Mouse (Mus musculus): Measurements from ENCODE around the gene Paxbp1.

Gene Paxbp1

DNA sequence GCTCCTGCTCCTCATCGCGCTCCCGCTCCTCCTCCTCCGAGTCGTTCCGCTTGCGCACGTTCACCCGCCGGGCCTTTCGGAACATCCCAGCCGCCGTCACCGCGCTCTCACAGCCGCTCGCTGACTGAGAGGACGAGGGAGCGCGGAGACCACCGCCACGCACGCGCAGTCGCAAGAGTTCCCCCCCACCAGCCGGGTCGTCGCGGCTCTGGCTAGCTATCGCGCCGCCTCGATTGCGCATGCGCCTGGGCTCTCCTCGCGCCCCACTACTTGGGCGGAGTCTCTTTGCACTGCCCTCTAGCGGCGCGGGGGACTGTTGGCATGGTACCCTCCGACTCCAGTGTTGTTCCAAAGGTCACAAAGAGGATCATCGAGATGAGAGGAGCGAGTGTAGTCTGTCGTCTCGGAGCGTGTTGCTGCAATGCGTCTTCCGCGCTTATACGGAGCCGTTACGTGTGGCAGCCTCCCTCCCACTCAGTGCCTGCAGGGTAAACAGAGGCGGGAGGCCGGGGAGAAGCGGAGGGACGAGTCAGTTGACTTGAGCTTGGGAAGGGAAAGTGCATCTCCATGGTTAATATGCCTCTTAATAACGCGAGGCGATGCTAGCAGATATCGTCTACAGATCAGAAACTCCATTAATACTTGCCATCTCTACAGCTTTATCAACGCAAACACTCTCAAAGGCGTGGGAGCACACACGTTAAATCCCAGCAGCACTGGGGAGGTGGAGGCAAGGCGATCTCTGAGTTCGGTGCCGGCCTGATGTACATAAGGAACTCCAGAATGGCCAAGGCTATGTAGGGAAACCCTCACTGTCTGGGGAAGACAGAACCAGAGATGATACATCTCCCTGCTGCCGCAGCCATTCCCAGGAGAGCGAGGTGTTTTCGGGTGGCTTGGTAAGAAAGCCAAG is at the start of gene Paxbp1:
Paxbp1 (minus strand) TSS at position 274 of the 913 bp plus-strand sequence.
- in situ Hi-C loops (cut with MboI, MseI) = no loop called here

DNA sequence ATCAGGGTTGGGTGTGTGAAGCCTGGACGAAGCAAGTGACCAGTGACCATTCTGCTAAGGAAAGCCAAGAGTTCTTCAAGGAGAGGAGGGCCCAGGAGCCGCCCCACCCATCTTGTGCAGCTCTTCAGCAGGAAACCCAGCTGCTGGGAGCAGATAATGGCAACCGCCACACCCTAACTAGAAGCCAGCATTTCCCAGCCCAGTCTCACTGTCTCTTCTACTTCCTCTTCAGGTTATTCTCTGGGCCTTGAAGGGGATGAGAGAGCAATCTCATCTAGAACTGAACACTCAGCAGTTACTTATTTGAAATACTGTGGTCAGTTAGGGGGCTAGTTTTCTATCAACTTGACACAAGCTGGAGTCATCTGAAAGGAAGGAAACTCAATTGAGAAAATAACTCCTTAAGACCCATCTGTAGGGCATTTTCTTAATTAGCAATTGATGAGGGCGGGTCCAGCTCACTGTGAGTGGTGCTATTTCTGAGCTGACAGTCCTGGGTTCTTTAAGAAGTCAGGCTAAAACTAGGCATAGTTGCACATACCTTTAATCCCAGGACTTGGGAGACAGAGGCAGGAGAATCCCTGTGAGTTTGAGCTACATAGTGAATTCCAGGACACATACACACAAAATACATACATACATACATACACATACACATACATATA is 42.4 kb upstream of the Paxbp1 start:
- in situ Hi-C loops (cut with MboI, MseI) = no loop called here

DNA sequence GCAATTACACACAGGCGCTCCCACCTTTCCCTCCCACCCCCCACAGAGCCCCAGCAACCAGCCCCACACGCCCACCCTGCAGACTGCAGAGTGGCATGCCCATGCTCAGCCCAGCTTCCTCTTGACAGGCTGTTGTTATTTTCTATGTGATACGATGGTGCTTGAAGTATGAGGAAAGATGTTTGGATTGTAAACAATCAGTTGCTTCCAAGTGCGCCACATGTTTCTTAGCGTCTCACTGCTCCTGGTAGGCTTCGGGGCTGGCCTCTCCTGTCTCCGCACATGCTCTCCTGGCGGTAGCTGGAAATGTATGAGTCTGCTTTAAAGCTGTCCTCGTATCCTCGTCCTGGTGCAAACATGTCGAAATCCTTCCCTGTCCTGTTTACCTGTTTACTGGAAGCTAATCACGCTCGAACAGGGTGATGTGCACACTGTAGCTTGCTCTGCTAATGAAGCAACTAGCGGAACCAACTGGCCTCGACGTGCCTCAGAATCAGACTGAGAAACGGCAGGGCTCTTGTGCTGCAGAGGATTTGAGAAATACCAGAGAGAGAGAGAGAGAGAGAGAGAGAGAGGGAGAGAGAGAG is 41.0 kb upstream of the Paxbp1 start:
- in situ Hi-C loops (cut with MboI, MseI) = no loop called here

DNA sequence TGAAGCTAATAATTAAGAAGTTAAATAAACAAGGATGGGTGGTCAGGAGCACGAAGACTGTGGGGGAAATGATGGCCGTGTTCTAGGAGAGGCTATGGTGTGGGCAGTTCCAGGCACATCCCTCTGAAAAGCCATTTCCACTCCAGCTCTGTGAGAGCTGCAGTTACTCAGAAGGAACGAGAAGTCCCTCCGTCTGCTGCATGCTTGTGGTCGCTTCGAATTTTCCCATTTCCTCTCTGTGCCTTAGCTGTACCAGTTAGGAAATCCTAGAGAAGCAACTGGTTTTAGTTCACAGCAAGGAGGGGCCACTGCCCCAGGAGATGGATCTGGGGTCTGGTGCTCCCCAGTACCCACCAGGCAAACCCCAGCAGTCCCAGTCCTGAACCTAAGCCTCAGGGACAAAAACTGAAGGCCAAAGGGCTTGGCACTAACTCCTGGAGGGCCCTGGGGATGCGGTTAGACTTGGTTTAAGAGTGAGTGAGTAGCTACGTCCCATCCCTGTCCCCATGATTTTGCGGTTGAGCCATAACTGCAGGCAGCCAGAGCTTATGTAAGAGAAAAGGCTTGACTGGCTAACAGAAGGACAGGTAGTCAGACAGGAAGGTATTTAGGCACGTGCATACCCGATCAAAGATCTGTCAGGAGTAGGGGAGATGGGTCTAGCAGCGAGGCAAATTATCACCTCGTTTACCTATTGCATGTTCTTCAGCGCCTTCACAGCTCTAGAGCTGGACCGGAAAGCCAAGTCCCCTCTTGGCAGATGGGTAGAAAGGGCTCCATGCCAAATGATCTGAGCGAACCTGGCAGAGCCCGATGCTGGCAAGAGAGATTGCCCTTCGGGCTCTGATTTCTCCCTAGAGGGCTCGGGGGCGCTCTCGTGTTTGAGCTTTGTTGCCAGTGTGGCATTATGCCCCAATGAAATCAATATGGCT is 40.2 kb upstream of the Paxbp1 start:
- in situ Hi-C loops (cut with MboI, MseI) = no loop called here

DNA sequence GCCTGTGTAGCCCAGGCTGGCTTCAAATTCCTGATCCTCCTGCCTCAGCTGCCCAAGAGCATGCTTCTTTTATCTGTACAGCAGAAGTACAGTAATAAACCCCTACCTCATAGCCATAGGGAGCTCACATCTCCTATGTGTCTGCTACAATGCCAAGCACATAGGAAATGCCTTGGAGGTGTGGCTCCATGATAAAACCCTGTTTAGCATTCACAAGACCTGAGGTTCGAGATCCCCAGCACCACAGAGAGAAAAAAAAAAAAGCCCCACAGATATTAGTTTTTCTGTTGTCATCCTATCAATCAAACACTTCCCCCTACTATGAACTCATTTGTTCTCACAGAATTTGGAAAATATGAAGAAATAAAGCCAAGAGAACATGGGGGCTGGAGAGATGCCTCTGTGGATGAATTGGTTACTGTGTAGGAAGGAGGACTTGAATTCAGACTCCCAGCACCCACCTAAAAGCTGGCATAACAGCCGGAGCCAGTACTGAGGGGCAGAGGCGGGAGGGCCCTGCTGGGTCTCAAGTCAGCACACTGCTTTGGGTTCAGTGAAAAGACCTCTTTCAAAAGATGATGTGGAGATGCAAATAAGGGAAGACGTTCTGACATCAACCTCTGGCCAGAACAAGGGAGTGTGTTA is 38.8 kb upstream of the Paxbp1 start:
- in situ Hi-C loops (cut with MboI, MseI) = no loop called here

DNA sequence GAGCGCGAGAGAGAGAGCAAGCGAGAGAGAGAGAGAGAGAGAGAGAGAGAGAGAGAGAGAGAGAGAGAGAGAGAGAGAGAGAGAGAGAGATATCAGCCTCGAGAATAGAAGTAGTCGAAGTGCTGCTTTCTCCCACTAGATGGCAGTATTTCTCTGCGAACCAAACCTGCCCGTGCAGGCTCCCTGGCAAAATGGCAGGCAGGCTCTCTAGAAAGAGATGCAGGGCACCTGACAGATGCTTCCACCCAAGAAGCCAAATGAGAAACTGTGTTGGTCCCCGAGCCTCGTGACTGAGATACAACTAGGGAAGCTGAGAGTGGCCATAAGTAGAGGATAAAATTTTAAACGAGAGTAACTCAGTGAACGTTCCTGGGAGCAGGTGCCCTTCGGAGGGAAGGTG is 37.2 kb upstream of the Paxbp1 start:
- in situ Hi-C loops (cut with MboI, MseI) = no loop called here

DNA sequence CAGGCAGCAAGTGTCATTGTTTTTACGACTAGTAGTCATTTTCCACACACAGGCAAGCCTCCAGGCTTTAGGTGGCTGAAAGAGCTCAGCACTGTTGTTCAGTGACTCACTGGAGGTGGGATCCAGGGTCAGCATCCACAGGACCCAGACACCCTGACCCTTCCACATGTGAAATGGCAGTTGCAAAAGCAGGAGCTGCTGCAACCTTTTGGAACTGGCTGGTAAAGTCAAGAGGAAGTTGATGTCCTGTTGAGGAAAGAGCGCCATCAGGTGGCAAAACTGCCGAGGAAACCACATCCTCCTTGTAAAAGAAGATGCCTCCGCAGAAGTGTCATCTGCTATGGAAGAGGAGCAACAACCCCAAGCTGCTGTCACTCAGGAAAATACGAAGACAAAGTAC is 31.8 kb upstream of the Paxbp1 start:
- in situ Hi-C loops (cut with MboI, MseI) = loop anchor here (5.0 kb wide), 1 partner anchor 276 kb away; no protein-coding TSS in a partner anchor

DNA sequence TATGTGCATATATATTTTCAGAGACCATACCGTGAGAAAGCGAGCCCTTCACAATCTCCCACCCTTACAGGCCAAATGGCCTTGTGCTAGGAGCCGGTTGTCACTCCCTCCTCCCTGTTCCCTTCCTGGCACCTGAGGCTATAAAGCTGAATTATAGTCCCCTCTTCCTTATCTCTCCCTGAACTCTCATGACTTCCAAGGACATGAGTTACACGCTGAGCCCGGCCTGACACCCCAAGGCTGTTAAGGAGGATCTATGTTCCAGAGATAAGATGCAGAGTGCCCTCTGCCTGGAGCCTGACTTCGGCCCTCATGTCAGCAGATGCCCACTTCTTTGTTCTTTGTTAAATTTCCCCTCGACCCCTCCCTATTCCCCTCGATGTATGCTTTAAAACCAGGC is 31.1 kb upstream of the Paxbp1 start:
- in situ Hi-C loops (cut with MboI, MseI) = loop anchor here (5.0 kb wide), 1 partner anchor 277 kb away; no protein-coding TSS in a partner anchor

DNA sequence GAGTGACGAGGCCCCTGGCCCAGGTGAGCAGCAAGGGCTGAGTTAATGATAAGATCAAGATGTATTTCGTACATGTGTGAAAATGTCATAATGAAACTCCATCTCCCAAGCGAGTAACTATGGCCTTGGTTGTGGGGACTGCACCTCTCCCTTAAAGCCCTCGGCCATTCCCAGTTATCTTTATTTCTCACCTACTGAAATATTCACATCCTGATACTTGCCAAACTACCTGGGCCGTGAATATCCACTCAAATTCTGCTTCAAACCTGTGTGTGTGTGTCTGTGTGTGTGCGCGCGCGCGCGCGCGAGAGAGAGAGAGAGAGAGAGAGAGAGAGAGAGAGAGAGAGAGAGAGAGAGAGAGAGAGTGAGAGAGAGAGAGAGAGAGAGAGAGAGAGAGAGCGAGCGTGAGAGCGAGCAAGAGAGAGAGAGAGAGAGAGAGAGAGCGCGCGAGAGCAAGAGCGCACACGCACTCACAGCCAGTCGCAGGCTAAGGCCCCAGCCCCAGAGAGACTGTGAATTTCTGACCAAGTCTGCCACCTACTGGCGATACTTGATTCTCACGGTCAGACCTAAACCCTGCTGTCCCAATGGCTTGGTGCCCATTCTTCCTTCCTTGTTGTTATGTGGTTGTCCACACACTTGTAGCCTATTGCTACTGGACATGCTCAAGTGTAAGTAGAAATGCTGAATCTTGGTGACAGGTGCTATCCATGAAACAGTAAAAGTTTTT is 29.0 kb upstream of the Paxbp1 start:
- in situ Hi-C loops (cut with MboI, MseI) = no loop called here

DNA sequence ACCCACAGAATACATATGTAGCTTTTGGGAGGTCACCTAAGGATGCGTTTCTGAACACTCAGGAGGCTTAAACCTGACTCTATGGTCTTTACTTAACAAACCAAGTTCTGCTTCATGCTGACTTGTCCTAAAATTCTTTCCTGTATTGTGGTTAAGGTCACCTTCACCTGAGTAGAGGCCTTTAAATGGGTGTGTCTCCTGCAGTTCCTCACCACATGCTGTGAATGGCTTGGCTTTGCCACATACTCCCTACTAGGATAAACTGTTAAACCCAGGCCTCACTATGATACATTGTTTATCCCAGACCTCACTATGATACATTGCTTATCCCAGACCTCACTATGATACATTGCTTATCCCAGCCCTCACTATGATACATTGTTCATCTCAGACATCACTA is 27.9 kb upstream of the Paxbp1 start:
- in situ Hi-C loops (cut with MboI, MseI) = no loop called here

DNA sequence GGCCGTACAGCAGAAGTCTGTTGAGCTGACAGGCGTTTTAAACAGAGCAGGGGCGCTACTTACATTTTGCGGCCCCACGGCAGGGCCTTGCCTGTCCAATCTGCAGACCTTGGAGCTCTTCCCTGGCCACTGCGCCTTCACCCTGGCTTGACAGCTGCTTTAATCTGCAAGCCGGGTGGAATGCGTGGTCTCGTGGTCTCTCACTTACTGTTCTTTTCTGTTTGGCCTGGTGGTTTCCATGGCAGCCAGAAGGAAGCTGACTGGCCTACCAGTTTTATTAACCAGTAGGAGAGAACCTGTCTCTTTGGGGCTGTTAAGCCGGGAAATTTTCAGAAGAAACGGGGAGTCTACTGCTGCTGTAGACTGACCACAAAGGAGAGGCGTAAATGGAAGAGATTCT is 24.6 kb upstream of the Paxbp1 start:
- in situ Hi-C loops (cut with MboI, MseI) = no loop called here

DNA sequence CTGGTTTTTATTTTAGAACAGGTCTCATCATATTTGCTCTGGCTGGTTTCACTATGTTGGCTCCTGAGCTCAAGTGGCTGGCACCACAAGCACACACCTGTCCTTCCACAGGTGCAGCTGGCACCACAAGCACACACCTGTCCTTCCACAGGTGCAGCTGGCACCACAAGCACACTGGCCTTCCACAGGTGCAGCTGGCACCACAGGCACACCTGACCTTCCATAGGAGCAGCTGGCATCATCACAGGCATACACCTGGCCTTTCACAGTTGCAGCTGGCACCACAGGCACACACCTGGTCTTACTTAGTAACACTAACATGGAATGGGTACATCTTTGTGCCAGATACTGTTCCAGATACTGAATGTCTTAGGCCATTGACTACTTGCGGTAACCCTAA is 22.8 kb upstream of the Paxbp1 start:
- in situ Hi-C loops (cut with MboI, MseI) = no loop called here

DNA sequence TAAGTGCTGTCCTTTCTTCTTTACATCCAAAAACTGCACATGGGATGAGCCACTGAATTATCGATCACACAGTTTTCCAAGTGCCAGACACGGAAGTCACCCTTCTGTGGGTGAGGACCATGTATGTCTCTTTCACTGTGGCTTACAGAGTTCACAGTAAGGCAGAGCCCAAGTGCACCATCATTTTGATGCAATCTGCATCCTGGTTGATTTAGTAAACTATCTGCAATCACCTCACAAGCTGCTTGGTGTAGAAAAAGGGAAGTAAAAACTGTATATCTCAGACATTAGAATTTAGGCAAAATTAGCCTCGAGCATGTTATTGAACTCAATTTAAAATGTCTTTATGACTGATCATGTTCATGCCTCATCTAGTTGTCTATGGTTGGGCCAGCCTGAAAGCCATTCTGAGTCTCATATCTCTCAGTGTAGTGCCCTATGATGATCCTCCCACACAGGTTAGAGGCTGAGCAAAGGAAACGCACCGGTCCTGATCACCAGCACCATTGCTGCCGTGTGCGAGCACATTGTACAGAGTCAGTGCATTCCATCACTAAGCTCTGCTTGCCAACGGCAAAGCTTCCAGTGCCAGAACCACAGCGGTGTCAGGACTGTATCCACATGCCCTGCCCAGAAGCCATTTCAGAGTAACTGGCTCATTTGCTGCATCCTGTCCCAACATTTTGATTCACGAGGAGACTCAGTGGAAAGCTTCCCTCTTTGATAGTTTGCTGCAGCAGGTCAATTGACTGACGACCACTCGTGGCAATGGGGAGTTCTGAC is 20.4 kb upstream of the Paxbp1 start:
- in situ Hi-C loops (cut with MboI, MseI) = no loop called here

DNA sequence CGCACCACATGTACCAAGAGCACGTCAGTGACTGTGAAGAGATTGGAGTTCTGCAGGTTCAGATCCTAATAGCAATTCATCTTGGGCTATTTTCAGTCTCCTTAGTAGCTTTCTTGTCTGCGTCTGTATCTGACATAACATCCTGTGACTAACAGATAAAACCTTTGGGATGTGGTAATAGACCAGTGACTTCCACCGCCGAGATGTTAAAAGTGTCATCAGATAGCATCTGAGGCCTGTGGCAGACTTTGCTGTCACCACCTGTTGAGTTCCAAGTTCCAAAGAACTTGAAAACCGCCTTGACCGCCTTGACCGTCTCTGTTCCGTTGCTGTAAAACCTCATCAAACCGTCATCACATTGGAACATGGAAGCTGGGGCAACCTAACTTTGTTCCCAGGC is 19.4 kb upstream of the Paxbp1 start:
- in situ Hi-C loops (cut with MboI, MseI) = no loop called here

DNA sequence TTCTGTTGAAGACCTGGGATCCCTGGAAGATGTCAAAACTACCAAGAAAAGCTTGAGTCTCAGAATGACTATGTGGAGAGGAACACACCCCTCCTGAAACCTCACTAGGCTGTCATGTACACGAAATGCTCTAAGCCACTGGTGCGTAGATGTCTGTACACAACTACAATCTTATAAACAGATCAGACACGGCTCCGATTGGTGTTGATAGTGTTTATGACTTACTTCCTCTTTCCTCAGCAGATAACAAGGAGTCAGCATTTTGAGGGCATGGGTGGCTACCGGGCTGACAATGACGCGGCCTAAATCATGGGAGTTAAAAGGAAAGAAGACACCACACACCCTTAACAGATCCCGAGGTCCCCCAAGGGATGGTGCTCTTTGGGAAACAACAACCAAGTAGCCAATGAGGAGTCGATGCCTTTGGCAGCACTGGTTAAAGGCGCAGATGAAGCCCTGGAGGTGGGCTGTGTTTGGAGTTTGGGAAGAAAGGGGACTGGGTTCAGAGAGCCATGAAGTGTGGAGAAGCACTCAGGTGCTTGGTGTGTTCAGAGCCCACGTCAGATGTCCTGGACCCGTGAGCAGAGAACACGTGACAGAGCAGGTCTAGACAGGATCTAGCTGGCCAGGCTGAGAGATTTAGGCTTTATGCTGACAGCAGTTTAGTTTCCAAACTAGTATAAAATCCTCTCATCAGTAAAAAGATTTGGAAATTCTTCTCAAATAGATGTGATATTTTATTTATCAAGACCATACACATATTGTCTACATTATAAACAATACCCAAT is 17.4 kb upstream of the Paxbp1 start:
- in situ Hi-C loops (cut with MboI, MseI) = no loop called here

DNA sequence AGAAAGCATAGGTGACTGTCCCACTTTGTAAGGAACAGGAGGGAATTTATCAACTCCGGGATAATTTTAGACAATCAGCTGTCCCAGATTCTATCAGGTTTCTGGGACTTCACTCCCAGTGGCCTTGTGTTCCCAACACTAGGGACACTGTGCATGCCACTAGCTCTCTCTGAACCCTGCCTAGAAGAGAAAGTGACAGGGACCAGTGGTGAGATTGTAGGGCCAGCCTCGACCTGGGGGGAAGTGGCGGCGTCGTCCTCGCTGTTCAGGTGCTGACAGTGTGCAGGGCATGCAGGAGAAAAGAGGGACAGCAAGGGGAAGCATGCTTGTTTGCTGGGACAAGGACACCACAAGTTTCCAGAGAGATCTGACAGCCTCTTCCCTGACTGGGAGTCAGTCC is 13.4 kb upstream of the Paxbp1 start:
- in situ Hi-C loops (cut with MboI, MseI) = no loop called here

DNA sequence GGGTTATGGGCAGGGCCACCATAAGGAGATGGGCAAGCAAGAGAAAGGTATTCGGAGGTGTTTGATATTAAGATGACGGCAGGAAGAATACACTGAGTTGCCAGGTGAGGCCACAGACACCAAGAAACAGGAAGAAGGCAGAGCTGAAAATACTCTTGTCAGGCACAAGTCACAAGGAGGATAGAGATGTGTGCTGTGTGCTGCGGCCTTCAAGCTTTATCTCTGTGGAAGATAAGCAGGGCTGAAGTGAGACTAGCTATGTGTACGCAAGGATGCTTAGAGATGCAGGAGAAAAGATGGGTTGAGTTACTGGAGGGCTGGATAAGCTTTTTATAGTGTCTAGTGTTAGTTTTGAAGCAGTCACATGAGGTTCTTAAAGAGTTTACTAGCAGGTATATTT is 12.9 kb upstream of the Paxbp1 start:
- in situ Hi-C loops (cut with MboI, MseI) = no loop called here

DNA sequence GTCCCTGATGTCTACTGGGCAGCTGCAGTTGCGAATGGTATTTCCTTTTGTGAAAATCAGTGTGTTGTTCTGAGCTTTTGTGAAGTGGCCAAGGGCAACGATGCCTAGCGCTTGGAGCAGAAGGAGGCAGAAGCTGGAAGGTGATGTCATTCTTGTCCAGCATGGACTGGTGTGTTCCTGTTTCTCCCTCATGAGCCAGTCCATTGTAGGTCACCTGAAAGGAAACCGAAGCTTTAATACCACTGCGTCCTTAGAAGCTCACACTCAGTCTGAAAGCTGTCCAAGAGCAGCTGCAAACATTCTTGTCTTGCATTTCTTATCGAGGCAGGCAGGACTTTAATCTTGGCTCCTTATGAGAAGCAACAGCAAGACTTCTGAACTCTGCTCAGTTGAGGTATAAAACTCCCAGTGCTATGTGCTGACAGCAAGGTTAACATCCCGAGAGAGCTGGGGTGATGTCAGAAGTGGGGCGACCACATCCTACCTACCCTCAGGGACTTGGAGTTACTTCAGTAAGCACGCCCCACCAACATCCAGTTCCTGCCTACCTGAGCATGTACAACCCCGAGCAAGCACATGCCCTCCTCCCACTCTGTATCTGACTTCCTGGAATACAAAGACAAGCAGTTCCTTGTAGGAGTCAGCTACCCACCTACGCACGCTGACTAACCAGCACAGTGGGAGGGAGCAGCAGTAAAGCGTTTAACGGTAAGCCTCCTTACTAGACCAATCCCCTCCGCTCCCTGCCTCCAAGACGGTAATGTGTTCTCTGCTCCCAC is 11.9 kb upstream of the Paxbp1 start:
- in situ Hi-C loops (cut with MboI, MseI) = no loop called here
